Mouse (Mus musculus) cerebellum, adult 11 months (tissue): ENCODE measurements around the gene Sufu.
A peak's percentile ranks its signal among the peaks of the same experiment; 100 is the strongest.

ENCODE experiments used
- DNase-seq: peaks from one replicate; pipeline ENCODE4 v3.0.0; 2022

Gene Sufu

GRCm38 (mm10) chr19:46467051-46467503 is 70.4 kb downstream of the Sufu start:
- DNase-seq: no peak

GRCm38 (mm10) chr19:46470364-46471240 is 73.9 kb downstream of the Sufu start:
- no peak for DNase-seq

GRCm38 (mm10) chr19:46471324-46472093 is 74.8 kb downstream of the Sufu start:
- no peak for DNase-seq

DNA sequence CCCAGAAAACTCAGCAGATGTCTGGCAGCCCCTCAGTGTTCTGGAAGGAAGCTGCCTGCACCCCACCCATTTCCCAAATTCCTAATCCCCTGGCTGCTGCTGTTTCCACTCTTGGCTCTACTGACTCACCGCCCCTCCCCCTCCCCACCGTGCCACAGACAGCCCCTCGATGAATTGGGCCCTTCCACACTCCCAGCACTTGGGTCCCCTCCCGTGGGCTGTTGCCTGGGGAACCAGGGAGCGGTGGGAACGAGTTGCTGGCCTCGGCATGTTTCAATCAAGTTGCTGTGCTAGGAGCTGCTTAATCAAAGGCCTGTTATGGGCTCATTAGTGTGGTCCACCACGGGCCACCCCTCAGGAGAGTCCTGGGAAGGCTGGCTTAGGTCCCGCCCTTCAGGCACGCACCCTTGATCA is 80.7 kb downstream of the Sufu start:
- no peak for DNase-seq

GRCm38 (mm10) chr19:46478242-46478641 is 81.5 kb downstream of the Sufu start:
- no peak for DNase-seq

- no peak for DNase-seq
These were observed 82.1 kb downstream of the Sufu start for GRCm38 (mm10) chr19:46478826-46479225.

DNA sequence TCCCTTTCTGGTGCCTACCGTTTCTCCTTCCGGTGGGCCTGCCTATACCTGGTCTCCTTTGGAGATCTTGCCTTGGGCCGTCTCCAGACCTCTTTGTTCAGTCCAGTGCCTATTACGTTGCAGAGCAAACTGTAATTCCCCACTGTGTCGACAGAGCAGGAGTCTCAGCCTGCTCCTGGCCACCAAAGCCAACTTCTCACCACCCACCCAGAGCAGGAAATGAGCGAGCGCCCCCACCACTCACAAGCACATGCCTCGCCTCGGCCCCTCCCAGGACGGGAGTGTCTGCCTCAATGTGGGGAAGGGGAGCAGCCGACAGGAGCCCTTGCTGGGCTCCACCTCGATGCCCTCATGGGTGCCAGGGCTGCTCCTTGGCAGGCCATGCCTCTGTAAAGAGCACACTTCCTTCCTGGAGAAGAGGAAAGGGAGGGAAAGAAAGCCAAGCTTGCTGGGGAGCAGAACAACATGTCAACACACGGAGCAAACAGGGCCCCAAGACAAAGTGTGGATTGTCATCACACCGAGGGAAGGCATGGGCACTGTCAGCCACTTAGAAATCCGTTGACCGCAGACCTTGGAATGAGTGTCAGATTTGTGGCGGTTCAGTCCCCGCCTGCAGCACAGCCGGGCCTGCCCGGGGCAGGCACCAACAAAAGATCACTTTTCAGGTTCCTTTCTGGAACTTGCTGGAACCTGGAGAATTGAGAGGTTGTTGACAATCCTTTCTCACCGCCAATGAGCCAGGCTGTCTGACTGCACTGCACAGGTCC is 82.8 kb downstream of the Sufu start:
- no peak for DNase-seq

- no peak for DNase-seq
These were observed 84.1 kb downstream of the Sufu start for GRCm38 (mm10) chr19:46480624-46481345.

DNA sequence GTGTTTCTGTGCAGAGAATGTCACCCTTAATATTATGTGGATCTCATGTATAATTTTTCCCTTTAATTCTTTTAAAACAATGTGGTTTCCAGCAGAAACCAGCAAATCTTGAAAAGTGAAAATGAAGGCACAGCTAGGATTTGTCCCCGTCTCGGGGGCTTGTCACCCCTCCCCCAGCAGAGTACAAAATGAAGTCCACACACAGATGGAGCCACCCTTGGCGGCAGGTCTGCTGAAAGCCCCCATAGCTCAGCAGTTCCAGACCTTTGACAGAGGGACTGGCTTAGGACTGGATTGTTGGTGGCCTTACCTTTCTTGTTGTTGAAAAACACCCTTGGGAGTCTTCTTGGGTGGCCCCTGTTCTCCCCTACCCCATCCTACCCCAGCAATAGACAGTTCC is 84.7 kb downstream of the Sufu start:
- DNase-seq: no peak

DNA sequence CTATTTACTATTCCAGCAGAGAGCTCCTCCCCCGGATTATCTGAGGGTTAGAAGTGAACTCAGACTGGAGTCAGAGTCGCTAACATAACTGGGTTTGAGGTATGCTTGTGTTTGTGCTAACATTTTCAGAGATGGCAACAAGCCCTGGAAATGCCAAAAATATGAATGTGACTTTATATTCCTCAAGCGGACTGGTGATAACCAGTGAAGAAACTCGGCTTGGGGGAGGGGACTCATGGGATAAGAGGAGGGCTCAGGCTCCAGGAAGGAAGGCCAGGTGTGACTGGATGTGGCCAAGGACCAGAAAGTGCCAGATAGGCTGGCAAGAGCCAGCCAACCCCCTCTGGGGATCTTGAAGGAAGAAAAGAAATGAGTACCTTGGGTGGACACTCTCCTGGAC is 85.1 kb downstream of the Sufu start:
- DNase-seq: no peak

DNA sequence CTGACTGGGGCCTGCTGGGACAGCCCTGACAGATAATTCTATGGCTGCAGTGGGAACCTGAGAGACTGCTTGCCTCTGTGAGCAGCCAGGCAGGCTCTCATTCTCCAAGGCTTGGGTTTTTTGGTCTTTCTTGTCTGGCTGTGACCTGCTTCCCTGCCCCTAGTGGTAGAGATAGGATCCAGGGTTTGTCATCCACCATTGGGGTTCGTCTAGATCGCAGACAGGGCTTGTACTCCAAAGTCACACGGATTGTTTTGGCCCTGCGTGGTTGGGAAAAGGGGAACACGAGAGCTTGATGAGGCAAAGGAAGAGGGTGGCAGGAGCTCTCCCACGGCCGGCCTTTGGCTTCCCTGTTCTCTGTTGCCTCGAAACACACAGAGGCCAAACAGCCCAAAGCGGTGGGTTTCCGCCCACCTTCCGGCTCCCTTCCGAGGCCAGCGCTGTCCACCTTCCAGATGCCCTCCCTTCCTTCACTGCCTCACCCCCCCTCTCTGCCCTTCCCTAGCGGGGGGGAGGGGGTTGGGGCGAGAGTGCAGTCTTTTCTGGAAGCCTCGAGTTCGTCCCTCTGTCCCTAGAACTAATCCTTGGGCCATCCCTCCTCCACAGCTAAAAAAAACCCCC is 86.3 kb downstream of the Sufu start:
- DNase-seq: no peak

DNA sequence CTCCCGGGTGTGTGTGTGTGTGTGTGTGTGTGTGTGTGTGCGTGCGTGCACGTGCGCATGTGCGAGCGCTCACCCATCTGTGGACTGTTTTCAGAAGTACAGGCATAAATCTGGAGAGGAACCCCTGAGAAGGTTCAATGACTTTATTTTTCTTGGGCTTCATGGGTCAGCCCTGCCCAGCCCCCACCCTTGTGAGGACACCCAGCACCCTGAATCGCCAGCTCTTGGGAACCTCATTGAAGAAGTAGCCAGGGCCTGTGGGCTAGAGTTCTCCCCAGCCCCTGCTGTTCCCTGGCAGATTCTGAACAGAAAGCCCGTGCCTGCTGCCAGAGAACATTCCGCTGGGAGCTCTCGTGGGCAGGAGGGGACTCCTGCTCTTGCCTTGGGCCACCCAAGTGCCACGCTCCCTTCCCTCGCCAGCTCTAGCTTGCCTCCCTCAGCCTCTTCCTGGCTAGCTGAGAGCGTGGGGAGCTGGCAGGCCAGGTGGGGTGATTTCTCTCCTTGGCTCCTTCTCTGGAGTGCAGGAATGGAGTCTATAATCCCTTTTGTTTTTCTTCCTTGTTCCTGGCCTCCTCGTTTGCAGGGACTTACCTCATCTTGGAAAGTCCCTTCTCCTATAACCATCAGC is 87.1 kb downstream of the Sufu start:
- no peak for DNase-seq

DNA sequence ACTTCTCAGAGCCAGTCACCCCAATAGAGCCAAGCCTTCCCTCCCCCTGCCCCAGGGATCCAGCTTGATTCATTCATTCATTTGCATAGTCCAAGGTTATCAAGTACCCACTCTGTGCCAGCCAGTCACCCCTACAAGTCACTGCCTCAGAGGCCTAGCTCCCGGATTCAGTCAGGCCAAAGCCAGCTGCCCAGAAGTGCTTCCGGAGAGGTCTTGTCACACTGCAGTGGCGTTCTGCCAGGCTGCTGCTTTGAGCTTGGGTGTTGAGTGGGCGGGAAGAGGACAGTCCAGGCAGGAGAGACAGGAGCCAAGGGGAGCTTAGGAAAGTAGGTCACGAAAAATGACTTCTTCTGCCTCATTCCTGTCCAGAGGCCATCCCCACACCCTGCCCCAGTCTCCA is 87.8 kb downstream of the Sufu start:
- no peak for DNase-seq

GRCm38 (mm10) chr19:46485847-46486246 is 89.2 kb downstream of the Sufu start:
- no peak for DNase-seq

DNA sequence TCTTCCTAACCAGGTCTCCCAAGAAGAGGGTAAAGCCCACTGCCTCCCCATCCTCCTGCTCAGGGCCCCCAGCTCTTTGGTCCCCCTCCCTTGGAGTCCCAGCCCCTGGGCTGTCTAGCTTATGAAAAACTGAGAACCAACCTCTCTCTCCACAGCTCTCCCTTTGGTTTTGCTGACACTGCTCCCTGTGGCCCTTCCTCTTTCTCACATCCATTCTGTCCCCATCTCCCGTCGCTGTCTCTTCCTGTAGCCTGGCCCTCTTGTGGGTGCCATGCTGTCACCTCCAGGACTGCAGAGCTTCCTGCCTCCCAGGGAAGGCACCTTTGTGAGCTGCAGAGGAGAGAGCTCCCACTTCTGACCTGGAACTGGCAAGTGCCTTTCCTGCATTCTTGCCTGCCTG is 90.0 kb downstream of the Sufu start:
- DNase-seq: no peak

DNA sequence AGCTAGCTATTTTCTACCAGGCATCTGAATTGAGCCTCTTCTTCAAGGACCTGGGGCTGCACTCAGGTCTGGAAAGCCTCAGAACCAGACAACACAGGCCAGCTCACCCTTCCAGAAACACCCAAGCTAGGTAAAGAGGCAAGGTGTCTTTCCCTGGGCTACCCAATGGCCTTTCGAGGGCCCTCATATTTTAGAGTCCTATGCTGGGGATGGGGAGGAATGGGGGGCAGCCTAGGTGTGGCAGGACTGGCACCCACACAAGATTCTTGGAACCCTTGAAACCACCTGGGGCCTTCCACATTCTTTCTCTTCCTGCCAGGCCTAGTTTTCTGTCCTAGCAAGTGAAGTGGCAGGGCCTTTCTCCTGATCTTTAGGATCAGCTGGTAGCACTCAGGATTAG is 92.8 kb downstream of the Sufu start:
- DNase-seq: no peak

DNA sequence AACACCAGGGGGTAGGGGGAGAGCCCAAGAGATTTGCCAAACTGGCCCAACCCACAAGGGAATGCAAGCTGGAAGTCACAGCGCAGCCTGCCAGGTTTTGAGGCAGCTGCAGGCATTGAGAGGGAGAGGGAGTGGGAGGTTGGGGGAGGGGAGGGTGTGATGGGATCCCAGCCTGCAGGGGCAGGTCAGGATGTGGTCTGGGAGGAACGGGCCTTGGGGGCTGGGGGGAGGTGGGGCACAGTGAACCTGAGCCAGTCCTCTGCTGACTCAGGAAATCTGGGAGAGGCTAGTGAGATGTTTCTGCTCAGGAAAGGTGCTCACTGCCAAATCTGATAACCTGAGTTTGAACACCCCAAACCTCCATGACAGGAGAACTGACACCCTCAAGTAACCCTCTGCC is 93.9 kb downstream of the Sufu start:
- DNase-seq: no peak

GRCm38 (mm10) chr19:46495136-46495535 is 98.4 kb downstream of the Sufu start:
- no peak for DNase-seq

GRCm38 (mm10) chr19:46497230-46497629 is 100.5 kb downstream of the Sufu start:
- DNase-seq: no peak

GRCm38 (mm10) chr19:46499539-46499835 is 102.8 kb downstream of the Sufu start:
- DNase-seq: no peak

GRCm38 (mm10) chr19:46499836-46500580 is 103.3 kb downstream of the Sufu start:
- DNase-seq: peak; percentile 95
